Mouse (Mus musculus): ENCODE results near the gene Upk2. TPM values are rescaled to one million over a fixed set of nuclear protein-coding genes. Genes with fewer than 3 reads are reported as not detected.

Gene Upk2
- polyA plus RNA-seq (2016; fragmentation: Nextera tagmentation; extraction: Ambion mirVana), result 0.14 TPM in 1 of 2 replicates, not detected in the other

GRCm38 (mm10) chr9:44454891-44455220, at the start of gene Upk2:
Gene Upk2 (minus strand): TSS chr9:44454976.
- H3K4me1 ChIP-seq (replicated peaks), result peaks cover 42% of the 10 kb centered on the region
- peak within 1 kb of the TSS; percentile 40; the same call in 1 of the 2 replicates for H3K27ac ChIP-seq
- H3K36me3 ChIP-seq, result no peaks in the 10 kb centered on the region
- no peak within 1 kb of the TSS for H3K4me3 ChIP-seq
- DNase-seq (ENCODE audit: low spot score), result no peak
- H3K27me3 ChIP-seq (ENCODE audit: insufficient read depth, poor library complexity, severe bottlenecking), result peaks cover 41% of the 10 kb centered on the region
- H3K9me3 ChIP-seq, result no peaks in the 10 kb centered on the region
- 14% methylated on average over 4 of the region's 4 CpGs for WGBS

GRCm38 (mm10) chr9:44502006-44502405, 47.2 kb upstream of the Upk2 start:
- peaks cover 63% of the 10 kb centered on the region for H3K4me1 ChIP-seq (replicated peaks)
- H3K9me3 ChIP-seq, result no peaks in the 10 kb centered on the region
- 2% methylated on average over 4 of the region's 4 CpGs for whole genome bisulfite sequencing
- H3K27me3 ChIP-seq (ENCODE audit: insufficient read depth, poor library complexity, severe bottlenecking), result peaks cover 28% of the 10 kb centered on the region
- H3K27ac ChIP-seq, result 0 out of 2 replicates have a peak overlapping the region, but pooled peaks have one; percentile 45
- DNase-seq (ENCODE audit: low spot score), result peak; percentile 81
- peaks cover 44% of the 10 kb centered on the region for H3K36me3 ChIP-seq
- peak overlapping the region; percentile 10; the same call in 1 of the 2 replicates for H3K4me3 ChIP-seq

- Histone ChIP-seq H3K36me3 (peaks cover 37% of the 10 kb centered on the region), H3K27ac (peak overlapping the region; percentile 45; the same call in 1 of the 2 replicates), H3K4me1 (replicated peaks) (peaks cover 70% of the 10 kb centered on the region), H3K27me3 (ENCODE audit: insufficient read depth, poor library complexity, severe bottlenecking) (peaks cover 35% of the 10 kb centered on the region), H3K4me3 (peak overlapping the region; percentile 10; the same call in 1 of the 2 replicates), H3K9me3 (no peaks in the 10 kb centered on the region)
- 46% methylated on average over 10 of the region's 10 CpGs for WGBS
- DNase-seq (ENCODE audit: low spot score), result peak; percentile 38
Measured at GRCm38 (mm10) chr9:44501206-44501879, 46.6 kb upstream of the Upk2 start.

GRCm38 (mm10) chr9:44500638-44501175, 45.9 kb upstream of the Upk2 start:
- WGBS, result 42% methylated on average over 8 of the region's 8 CpGs
- Histone ChIP-seq H3K27ac (peak overlapping the region; percentile 19; the same call in 1 of the 2 replicates), H3K4me1 (replicated peaks) (peaks cover 69% of the 10 kb centered on the region)

GRCm38 (mm10) chr9:44500163-44500533, 45.4 kb upstream of the Upk2 start:
- 33% methylated on average over 5 of the region's 5 CpGs for WGBS
- Histone ChIP-seq H3K9me3 (no peaks in the 10 kb centered on the region), H3K27ac (peak overlapping the region; percentile 87), H3K27me3 (ENCODE audit: insufficient read depth, poor library complexity, severe bottlenecking) (peaks cover 36% of the 10 kb centered on the region), H3K4me1 (replicated peaks) (peaks cover 70% of the 10 kb centered on the region), H3K4me3 (peak overlapping the region; percentile 61), H3K36me3 (peaks cover 25% of the 10 kb centered on the region)
- DNase-seq (ENCODE audit: low spot score), result no peak

More at GRCm38 (mm10) chr9:44500638-44501175, 45.9 kb upstream of the Upk2 start:
- peak overlapping the region; percentile 61; the same call in 1 of the 2 replicates for H3K4me3 ChIP-seq
- peaks cover 31% of the 10 kb centered on the region for H3K36me3 ChIP-seq
- H3K27me3 ChIP-seq (ENCODE audit: insufficient read depth, poor library complexity, severe bottlenecking), result peaks cover 36% of the 10 kb centered on the region
- no peaks in the 10 kb centered on the region for H3K9me3 ChIP-seq
- no peak for DNase-seq (ENCODE audit: low spot score)

- Histone ChIP-seq H3K36me3 (peaks cover 20% of the 10 kb centered on the region), H3K4me1 (replicated peaks) (peaks cover 73% of the 10 kb centered on the region), H3K9me3 (no peaks in the 10 kb centered on the region), H3K27ac (peak overlapping the region; percentile 87), H3K4me3 (peak overlapping the region; percentile 61), H3K27me3 (ENCODE audit: insufficient read depth, poor library complexity, severe bottlenecking) (peaks cover 36% of the 10 kb centered on the region)
- DNase-seq (ENCODE audit: low spot score), result peak; percentile 36
- 9% methylated on average over 20 of the region's 20 CpGs for WGBS
Measured at GRCm38 (mm10) chr9:44499356-44500162, 44.8 kb upstream of the Upk2 start.

GRCm38 (mm10) chr9:44498421-44499355, 43.9 kb upstream of the Upk2 start:
- peaks cover 81% of the 10 kb centered on the region for H3K4me1 ChIP-seq (replicated peaks)
- peak overlapping the region; percentile 87 for H3K27ac ChIP-seq
- peaks cover 36% of the 10 kb centered on the region for H3K27me3 ChIP-seq (ENCODE audit: insufficient read depth, poor library complexity, severe bottlenecking)
- under 1% methylated on average over 59 of the region's 59 CpGs for WGBS
- peaks cover 20% of the 10 kb centered on the region for H3K36me3 ChIP-seq
- H3K4me3 ChIP-seq, result peak overlapping the region; percentile 61
- peak; percentile 86 for DNase-seq (ENCODE audit: low spot score)
- no peaks in the 10 kb centered on the region for H3K9me3 ChIP-seq

- 3% methylated on average over 11 of the region's 11 CpGs for WGBS
- peak overlapping the region; percentile 61 for H3K4me3 ChIP-seq
- H3K4me1 ChIP-seq (replicated peaks), result peaks cover 90% of the 10 kb centered on the region
- peaks cover 12% of the 10 kb centered on the region for H3K36me3 ChIP-seq
- DNase-seq (ENCODE audit: low spot score), result peak; percentile 47
- peak overlapping the region; percentile 87 for H3K27ac ChIP-seq
- no peaks in the 10 kb centered on the region for H3K9me3 ChIP-seq
- H3K27me3 ChIP-seq (ENCODE audit: insufficient read depth, poor library complexity, severe bottlenecking), result peaks cover 36% of the 10 kb centered on the region
Measured at GRCm38 (mm10) chr9:44497624-44498377, 43.0 kb upstream of the Upk2 start.

- Histone ChIP-seq H3K9me3 (no peaks in the 10 kb centered on the region), H3K36me3 (peaks cover 15% of the 10 kb centered on the region), H3K27ac (peak overlapping the region; percentile 35), H3K4me3 (no peak overlapping the region), H3K27me3 (ENCODE audit: insufficient read depth, poor library complexity, severe bottlenecking) (peaks cover 36% of the 10 kb centered on the region), H3K4me1 (replicated peaks) (peaks cover 97% of the 10 kb centered on the region)
- DNase-seq (ENCODE audit: low spot score), result no peak
- 51% methylated on average over 12 of the region's 12 CpGs for WGBS
Measured at GRCm38 (mm10) chr9:44496803-44497461, 42.2 kb upstream of the Upk2 start.

GRCm38 (mm10) chr9:44495810-44496344, 41.1 kb upstream of the Upk2 start:
- Histone ChIP-seq H3K4me3 (no peak overlapping the region), H3K4me1 (replicated peaks) (peaks cover 96% of the 10 kb centered on the region), H3K27me3 (ENCODE audit: insufficient read depth, poor library complexity, severe bottlenecking) (peaks cover 27% of the 10 kb centered on the region), H3K9me3 (no peaks in the 10 kb centered on the region), H3K27ac (peak overlapping the region; percentile 80; the same call in 1 of the 2 replicates), H3K36me3 (peaks cover 5% of the 10 kb centered on the region; the same call in 1 of the 2 replicates)
- no peak for DNase-seq (ENCODE audit: low spot score)
- 87% methylated on average over 10 of the region's 10 CpGs for WGBS

Data from hindbrain, embryonic 10.5 days (tissue).